Mouse (Mus musculus): Measurements from ENCODE around the gene Fuom.

- no peak for TF ChIP-seq CTCF (conservative IDR thresholded peaks at IDR 0.05; ENCODE audit: insufficient read depth, insufficient read length, low read depth, low read length)
- TF ChIP-seq POLR2A (IDR thresholded peaks at IDR 0.05; ENCODE audit: low read depth, low read length) = no peak
Observed at GRCm38 (mm10) chr7:140124382-140124781, 22.1 kb upstream of the Fuom start.
